Mouse (Mus musculus): Measurements from ENCODE around the gene Hs3st5.

The Hs3st5 gene

GRCm38 (mm10) chr10:36800925-36801482 is 294.4 kb downstream of the Hs3st5 start:
- DNase-seq (ENCODE audit: low spot score): no peak

DNA sequence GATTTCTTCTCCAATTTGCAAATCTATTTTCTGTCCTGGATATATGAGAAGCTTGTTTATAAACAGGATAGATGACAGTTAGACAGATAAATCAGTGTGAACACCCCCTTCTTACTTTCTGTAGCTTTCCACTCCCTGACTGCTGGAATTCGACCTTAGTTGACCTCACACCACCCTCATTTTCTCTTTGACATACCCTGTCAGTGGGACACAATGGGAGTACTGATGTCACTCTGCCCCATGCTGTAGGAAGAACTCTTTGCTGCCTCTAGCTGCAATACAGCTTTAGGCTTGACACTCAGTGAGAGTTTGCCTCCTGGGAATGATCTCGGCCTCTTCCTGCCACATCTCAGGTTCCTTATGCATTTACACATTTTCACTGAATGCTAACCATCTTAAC is 297.1 kb downstream of the Hs3st5 start:
- no peak for DNase-seq (ENCODE audit: low spot score)

DNA sequence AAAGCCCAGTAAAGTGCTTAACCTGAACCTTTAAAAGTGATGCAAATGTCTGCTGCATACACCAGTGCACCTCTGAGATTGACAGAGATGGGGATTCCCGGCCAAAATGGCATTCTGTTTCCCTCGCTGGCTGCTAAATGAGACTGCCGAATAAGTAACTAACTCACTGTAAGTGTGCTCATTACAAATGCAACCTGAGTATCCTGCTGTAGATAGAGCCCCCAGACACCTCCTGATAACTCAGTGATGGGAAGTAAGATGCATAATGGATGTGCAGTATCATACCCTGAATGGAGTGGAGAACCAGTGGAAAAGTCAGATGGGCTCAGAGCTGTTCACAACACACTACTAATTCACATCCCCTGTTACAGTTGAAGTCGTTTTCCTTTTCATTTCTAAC is 298.7 kb downstream of the Hs3st5 start:
- no peak for DNase-seq (ENCODE audit: low spot score)

- no peak for DNase-seq (ENCODE audit: low spot score)
These were observed 299.2 kb downstream of the Hs3st5 start for GRCm38 (mm10) chr10:36805788-36806187.

- DNase-seq (ENCODE audit: low spot score): no peak
These were observed 300.4 kb downstream of the Hs3st5 start for GRCm38 (mm10) chr10:36807007-36807406.

DNA sequence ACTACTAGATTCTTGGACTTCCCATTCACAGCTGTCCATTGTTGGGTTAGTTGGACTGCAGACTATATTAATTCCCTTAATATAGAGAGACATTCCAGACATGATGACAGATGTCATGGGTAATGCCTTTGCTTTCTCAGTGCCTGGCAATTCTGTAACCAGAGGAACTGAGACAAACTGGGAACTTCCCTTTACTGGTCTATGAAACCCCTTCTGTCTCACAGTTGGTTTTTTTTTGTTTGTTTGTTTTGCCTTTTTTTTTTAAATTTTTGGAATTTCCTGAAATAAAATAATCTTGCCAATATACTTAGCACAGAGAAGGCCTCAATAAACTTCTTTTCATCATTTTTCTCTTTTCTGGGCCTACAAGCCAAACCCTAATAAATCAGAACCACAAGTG is 312.3 kb downstream of the Hs3st5 start:
- no peak for DNase-seq (ENCODE audit: low spot score)

DNA sequence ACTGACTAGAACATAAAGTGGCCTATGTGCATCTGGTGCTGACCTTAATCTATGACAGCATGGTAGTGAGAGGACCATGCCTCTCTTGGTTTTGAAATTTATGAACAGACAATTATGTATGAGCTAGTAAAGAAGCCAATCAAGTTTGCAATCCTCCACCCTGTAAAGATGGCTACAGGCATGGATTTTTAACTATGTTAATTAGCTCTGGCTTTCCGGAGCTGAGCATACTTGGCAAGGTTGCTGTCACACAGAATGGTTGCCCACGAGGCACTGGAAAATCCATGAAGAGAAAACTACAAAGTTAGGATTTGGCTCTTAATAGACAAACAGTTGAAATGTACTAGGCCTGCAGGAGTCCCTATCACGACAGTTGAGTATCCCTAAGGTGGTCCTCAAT is 322.5 kb downstream of the Hs3st5 start:
- DNase-seq (ENCODE audit: low spot score): no peak

- no peak for DNase-seq (ENCODE audit: low spot score)
These were observed 325.6 kb downstream of the Hs3st5 start for GRCm38 (mm10) chr10:36832204-36832603.

- no peak for DNase-seq (ENCODE audit: low spot score)
These were observed 327.6 kb downstream of the Hs3st5 start for GRCm38 (mm10) chr10:36834224-36834623.

GRCm38 (mm10) chr10:36835836-36836516 is 329.4 kb downstream of the Hs3st5 start:
- DNase-seq (ENCODE audit: low spot score): no peak

DNA sequence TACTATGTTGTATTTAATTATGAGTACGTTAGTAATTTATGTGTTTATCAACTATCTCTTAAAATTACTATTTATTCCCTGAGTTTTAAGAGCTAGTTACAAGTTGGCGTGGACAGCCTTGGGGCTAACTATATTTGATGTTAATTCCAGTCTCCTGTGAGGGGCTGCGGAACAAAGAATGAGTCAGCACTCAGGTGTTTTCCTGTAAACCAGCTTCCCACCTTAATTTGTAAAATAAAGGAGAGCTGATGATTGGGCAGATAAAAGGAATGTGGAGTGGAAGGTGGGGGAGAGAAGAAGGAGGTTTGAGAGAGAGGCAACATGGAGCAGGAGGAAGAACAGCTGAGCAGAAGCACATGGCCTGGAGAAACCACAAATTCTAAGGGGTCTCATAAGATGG is 343.6 kb downstream of the Hs3st5 start:
- DNase-seq (ENCODE audit: low spot score): no peak

DNA sequence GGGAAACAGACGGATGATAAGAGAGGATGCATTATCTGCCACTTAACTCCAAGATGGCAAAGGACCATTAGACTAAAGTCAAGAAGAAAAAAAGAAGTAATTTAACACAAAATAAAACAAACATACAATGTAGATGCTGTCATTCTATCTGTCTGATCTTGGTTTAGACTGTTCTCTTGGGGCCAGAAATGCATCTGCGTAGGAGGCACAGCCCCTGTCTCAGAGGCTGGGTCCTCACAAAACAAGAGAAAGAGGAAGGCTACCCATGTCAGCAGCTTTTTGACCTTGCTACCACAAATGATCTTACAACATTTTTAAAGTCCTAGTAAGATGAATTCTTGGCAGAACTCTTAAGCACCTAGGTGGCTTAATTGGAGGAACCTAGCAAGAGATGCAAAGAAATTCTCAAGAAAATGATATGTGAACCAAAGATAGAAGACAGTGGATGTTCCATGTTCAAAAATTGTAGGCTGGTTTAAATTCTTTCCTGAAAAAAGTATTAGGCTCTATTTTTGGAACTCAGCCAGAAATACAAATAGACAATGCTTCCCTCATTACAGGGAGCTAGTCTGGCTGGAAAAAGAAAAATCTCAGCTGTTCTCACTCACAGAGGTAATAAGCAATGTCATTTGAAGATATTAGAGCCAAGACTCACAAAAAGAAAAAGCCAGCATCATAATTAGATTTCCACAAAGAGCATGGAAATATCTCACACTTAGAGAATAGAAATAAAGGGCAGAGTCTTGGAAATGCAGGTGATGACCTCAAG is 355.7 kb downstream of the Hs3st5 start:
- DNase-seq (ENCODE audit: low spot score): no peak

Data from testis, postnatal 14 days (tissue).